Mouse (Mus musculus): ENCODE data around the gene Trim46. TPM values are rescaled to one million over a fixed set of nuclear protein-coding genes. Genes with fewer than 3 reads are reported as not detected.

Trim46 gene
- polyA plus RNA-seq, 1 experiment from 2014 or later = 2.7 TPM

DNA sequence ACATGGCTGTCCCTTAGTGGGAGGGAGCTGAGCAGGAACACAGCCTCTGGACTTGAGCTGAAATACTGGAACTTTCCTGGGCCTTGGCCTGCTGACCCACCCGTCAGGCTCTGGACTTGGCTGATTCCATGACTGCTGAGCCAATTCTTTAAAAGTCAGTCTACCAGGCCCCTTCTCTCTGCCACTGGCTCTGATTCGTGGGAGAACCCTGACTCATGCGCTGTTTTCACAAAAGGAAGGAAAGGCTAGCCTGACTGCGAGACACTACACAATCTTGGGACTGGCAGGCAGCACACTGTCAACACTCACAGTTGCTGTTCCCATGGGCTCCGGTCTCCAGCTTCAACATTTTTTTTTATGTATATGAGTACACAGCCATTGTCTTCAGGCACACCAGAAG, 10.1 kb upstream of the Trim46 start:
- DNase-seq (ENCODE audit: low spot score) (no peak), ATAC-seq (ENCODE audit: low FRiP score, low TSS enrichment) (no peak)
- H3K9me3 ChIP-seq (ENCODE audit: control insufficient read depth, low read length) = no peaks in the 10 kb centered on the region
- no peaks in the 10 kb centered on the region for H3K27me3 ChIP-seq (ENCODE audit: control insufficient read depth, insufficient read depth, low read length)
- no peak overlapping the region for H3K9ac ChIP-seq (ENCODE audit: low read length)
- no peak overlapping the region for H3K27ac ChIP-seq (replicated peaks)
- no peak overlapping the region for H3K4me2 ChIP-seq (replicated peaks; ENCODE audit: low read depth)
- no peaks in the 10 kb centered on the region for H3K36me3 ChIP-seq (ENCODE audit: control insufficient read depth, insufficient read depth, low read length)
- H3K4me3 ChIP-seq (ENCODE audit: low read depth, low read length) = no peak overlapping the region
- TF ChIP-seq EP300 (optimal IDR thresholded peaks at IDR 0.05) (no peak), CTCF (IDR thresholded peaks at IDR 0.05; ENCODE audit: low read depth) (no peak)
- 69% methylated on average over 5 of the region's 5 CpGs for WGBS
- peaks cover 4% of the 10 kb centered on the region; the same call in 1 of the 2 replicates for H3K4me1 ChIP-seq (replicated peaks; ENCODE audit: control insufficient read depth, insufficient read depth)

DNA sequence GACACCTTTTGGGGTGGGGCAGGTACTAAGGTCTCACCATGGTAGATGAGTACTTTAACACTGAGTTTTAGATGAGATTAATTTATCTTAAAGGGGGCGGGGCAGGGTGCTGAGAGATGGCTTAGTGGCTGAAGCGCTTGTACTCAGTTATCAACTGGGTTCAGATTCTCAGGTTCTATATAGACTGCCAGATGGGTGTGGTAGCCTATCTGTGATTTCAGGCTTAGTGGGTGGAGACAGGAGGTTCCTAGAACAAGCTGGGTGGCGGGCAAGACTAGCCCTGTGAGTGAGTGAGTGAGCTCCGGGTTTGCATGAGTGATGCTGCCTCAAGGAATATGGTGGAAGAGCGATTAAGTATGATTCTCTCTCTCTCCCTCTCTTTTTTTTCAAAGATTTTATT, 8.9 kb upstream of the Trim46 start:
- no peak overlapping the region for H3K4me2 ChIP-seq (replicated peaks; ENCODE audit: low read depth)
- 69% methylated on average over 5 of the region's 5 CpGs for WGBS
- H3K4me3 ChIP-seq (ENCODE audit: low read depth, low read length) = no peak overlapping the region
- TF ChIP-seq CTCF (IDR thresholded peaks at IDR 0.05; ENCODE audit: low read depth) (no peak), EP300 (optimal IDR thresholded peaks at IDR 0.05) (no peak)
- no peaks in the 10 kb centered on the region for H3K9me3 ChIP-seq (ENCODE audit: control insufficient read depth, low read length)
- DNase-seq (ENCODE audit: low spot score) (no peak), ATAC-seq (ENCODE audit: low FRiP score, low TSS enrichment) (no peak)
- peaks cover 4% of the 10 kb centered on the region; the same call in 1 of the 2 replicates for H3K4me1 ChIP-seq (replicated peaks; ENCODE audit: control insufficient read depth, insufficient read depth)
- no peak overlapping the region for H3K9ac ChIP-seq (ENCODE audit: low read length)
- no peaks in the 10 kb centered on the region for H3K27me3 ChIP-seq (ENCODE audit: control insufficient read depth, insufficient read depth, low read length)
- no peak overlapping the region for H3K27ac ChIP-seq (replicated peaks)
- no peaks in the 10 kb centered on the region for H3K36me3 ChIP-seq (ENCODE audit: control insufficient read depth, insufficient read depth, low read length)

- 9% methylated on average over 17 of the region's 17 CpGs for WGBS
- peak; percentile 40 for DNase-seq (ENCODE audit: low spot score)
- H3K27me3 ChIP-seq (ENCODE audit: control insufficient read depth, insufficient read depth, low read length) = no peaks in the 10 kb centered on the region
- peaks cover 4% of the 10 kb centered on the region; the same call in 1 of the 2 replicates for H3K4me1 ChIP-seq (replicated peaks; ENCODE audit: control insufficient read depth, insufficient read depth)
- no peaks in the 10 kb centered on the region for H3K36me3 ChIP-seq (ENCODE audit: control insufficient read depth, insufficient read depth, low read length)
- H3K9ac ChIP-seq (ENCODE audit: low read length) = peak overlapping the region; percentile 48; the same call in 1 of the 2 replicates
- H3K4me3 ChIP-seq (ENCODE audit: low read depth, low read length) = no peak overlapping the region
- peak overlapping the region; percentile 63; the same call in 1 of the 2 replicates for H3K27ac ChIP-seq (replicated peaks)
- no peak for TF ChIP-seq CTCF (IDR thresholded peaks at IDR 0.05; ENCODE audit: low read depth)
- peak; percentile 25 for ATAC-seq (ENCODE audit: low FRiP score, low TSS enrichment)
- H3K9me3 ChIP-seq (ENCODE audit: control insufficient read depth, low read length) = no peaks in the 10 kb centered on the region
- no peak overlapping the region for H3K4me2 ChIP-seq (replicated peaks; ENCODE audit: low read depth)
Observed at GRCm38 (mm10) chr3:89251365-89251895, 5.3 kb upstream of the Trim46 start.

GRCm38 (mm10) chr3:89250435-89251040, 4.4 kb upstream of the Trim46 start:
- peak; percentile 85 for TF ChIP-seq CTCF (IDR thresholded peaks at IDR 0.05; ENCODE audit: low read depth)
- TF ChIP-seq EP300 (optimal IDR thresholded peaks at IDR 0.05) = no peak
- H3K27me3 ChIP-seq (ENCODE audit: control insufficient read depth, insufficient read depth, low read length) = no peaks in the 10 kb centered on the region
- H3K4me1 ChIP-seq (replicated peaks; ENCODE audit: control insufficient read depth, insufficient read depth) = peaks cover 5% of the 10 kb centered on the region
- H3K9ac ChIP-seq (ENCODE audit: low read length) = no peak overlapping the region
- no peaks in the 10 kb centered on the region for H3K9me3 ChIP-seq (ENCODE audit: control insufficient read depth, low read length)
- no peak overlapping the region for H3K4me2 ChIP-seq (replicated peaks; ENCODE audit: low read depth)
- H3K4me3 ChIP-seq (ENCODE audit: low read depth, low read length) = no peak overlapping the region
- peak overlapping the region; percentile 63; the same call in 1 of the 2 replicates for H3K27ac ChIP-seq (replicated peaks)
- H3K36me3 ChIP-seq (ENCODE audit: control insufficient read depth, insufficient read depth, low read length) = no peaks in the 10 kb centered on the region
- ATAC-seq (ENCODE audit: low FRiP score, low TSS enrichment) (peak; percentile 45), DNase-seq (ENCODE audit: low spot score) (peak; percentile 80)
- WGBS = 20% methylated on average over 7 of the region's 7 CpGs

DNA sequence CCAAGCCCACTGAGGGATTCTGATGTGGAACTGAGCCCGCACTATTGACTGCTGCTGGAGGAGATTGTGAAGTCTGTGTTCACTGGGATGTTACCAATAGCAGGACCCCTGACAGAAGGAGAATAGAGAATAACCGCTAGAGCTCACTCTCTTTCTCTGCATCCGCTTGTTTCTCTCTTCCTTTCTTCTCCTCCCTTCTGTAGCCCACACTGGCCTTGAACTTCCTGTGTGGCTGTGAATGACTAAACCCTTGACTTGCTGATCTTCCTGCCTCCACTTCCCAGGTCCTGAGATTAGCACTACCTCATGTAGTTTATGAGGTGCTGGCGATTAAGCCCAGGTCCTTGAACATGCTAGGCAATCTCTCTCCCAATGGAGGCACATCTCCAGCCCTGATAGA, 1.4 kb upstream of the Trim46 start:
- Histone ChIP-seq H3K4me1 (replicated peaks; ENCODE audit: control insufficient read depth, insufficient read depth) (peaks cover 8% of the 10 kb centered on the region), H3K27ac (replicated peaks) (no peak overlapping the region), H3K36me3 (ENCODE audit: control insufficient read depth, insufficient read depth, low read length) (no peaks in the 10 kb centered on the region), H3K4me3 (ENCODE audit: low read depth, low read length) (no peak overlapping the region), H3K9me3 (ENCODE audit: control insufficient read depth, low read length) (no peaks in the 10 kb centered on the region), H3K9ac (ENCODE audit: low read length) (no peak overlapping the region), H3K4me2 (replicated peaks; ENCODE audit: low read depth) (peak overlapping the region; percentile 90; the same call in 1 of the 2 replicates), H3K27me3 (ENCODE audit: control insufficient read depth, insufficient read depth, low read length) (no peaks in the 10 kb centered on the region)
- TF ChIP-seq CTCF (IDR thresholded peaks at IDR 0.05; ENCODE audit: low read depth) (no peak), EP300 (optimal IDR thresholded peaks at IDR 0.05) (no peak)
- DNase-seq (ENCODE audit: low spot score) (no peak), ATAC-seq (ENCODE audit: low FRiP score, low TSS enrichment) (no peak)
- WGBS = 84% methylated on average over 4 of the region's 4 CpGs

DNA sequence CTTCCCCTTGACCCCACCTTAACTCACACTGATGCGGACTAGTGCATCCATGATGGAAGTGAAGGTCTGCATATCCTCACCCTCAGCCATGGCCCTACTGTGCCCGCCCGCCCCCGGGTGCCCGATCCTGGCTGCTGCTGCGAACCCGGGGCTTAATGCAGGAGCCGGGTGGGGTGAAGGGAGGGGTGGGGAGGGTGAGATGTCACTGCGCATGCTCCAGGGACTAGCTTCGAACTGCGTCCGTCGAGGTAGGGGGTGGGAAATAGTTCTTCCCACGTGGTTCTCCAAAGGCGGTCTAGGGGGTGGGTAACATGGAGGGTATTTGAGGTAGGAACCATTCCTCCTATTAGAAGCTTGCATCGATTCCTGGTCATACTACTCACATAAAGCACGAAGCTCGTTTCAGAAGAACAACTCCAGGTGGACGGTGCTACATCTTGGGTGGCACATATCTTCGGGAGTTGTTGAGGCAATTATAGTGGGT, 379 bp downstream of the Trim46 start, which contains the start of gene Krtcap2:
Gene Krtcap2, plus strand, starts transcription at position 279 of the 484 bp plus-strand sequence.
- H3K4me3 ChIP-seq (ENCODE audit: low read depth, low read length) = peak within 1 kb of the TSS; percentile 58
- WGBS = 4% methylated on average over 20 of the region's 20 CpGs
- H3K27ac ChIP-seq (replicated peaks) = peak within 1 kb of the TSS; percentile 67
- TF ChIP-seq CTCF (IDR thresholded peaks at IDR 0.05; ENCODE audit: low read depth) = no peak
- TF ChIP-seq EP300 (optimal IDR thresholded peaks at IDR 0.05) = no peak
- H3K9me3 ChIP-seq (ENCODE audit: control insufficient read depth, low read length) = no peaks in the 10 kb centered on the region
- no peaks in the 10 kb centered on the region for H3K27me3 ChIP-seq (ENCODE audit: control insufficient read depth, insufficient read depth, low read length)
- H3K4me2 ChIP-seq (replicated peaks; ENCODE audit: low read depth) = peak within 1 kb of the TSS; percentile 90
- 0 out of 2 replicates have a peak, but pooled peaks have one; percentile 4 for ATAC-seq (ENCODE audit: low FRiP score, low TSS enrichment)
- peak; percentile 52 for DNase-seq (ENCODE audit: low spot score)
- H3K4me1 ChIP-seq (replicated peaks; ENCODE audit: control insufficient read depth, insufficient read depth) = peaks cover 4% of the 10 kb centered on the region; the same call in 1 of the 2 replicates
- peak within 1 kb of the TSS; percentile 65 for H3K9ac ChIP-seq (ENCODE audit: low read length)
- no peaks in the 10 kb centered on the region for H3K36me3 ChIP-seq (ENCODE audit: control insufficient read depth, insufficient read depth, low read length)

All from stomach, postnatal 0 days (tissue).